Mouse (Mus musculus) ES-Bruce4 (cell line): ENCODE data around the gene Mob3a.

Experiments used
- CTCF ChIP-seq: IDR thresholded peaks from one replicate; pipeline ENCODE4 v1.8.1; 2011; ENCODE audit warnings: low read depth, low read length
- EP300 ChIP-seq: IDR thresholded peaks from 2 replicates; pipeline ENCODE4 v1.6.1; 2011; ENCODE audit warnings: low read depth, low read length; ENCODE audit not compliant: insufficient read depth
- POLR2A ChIP-seq: IDR thresholded peaks from one replicate; pipeline ENCODE4 v1.8.1; 2011; ENCODE audit warnings: low read length; ENCODE audit not compliant: insufficient read depth

DNA sequence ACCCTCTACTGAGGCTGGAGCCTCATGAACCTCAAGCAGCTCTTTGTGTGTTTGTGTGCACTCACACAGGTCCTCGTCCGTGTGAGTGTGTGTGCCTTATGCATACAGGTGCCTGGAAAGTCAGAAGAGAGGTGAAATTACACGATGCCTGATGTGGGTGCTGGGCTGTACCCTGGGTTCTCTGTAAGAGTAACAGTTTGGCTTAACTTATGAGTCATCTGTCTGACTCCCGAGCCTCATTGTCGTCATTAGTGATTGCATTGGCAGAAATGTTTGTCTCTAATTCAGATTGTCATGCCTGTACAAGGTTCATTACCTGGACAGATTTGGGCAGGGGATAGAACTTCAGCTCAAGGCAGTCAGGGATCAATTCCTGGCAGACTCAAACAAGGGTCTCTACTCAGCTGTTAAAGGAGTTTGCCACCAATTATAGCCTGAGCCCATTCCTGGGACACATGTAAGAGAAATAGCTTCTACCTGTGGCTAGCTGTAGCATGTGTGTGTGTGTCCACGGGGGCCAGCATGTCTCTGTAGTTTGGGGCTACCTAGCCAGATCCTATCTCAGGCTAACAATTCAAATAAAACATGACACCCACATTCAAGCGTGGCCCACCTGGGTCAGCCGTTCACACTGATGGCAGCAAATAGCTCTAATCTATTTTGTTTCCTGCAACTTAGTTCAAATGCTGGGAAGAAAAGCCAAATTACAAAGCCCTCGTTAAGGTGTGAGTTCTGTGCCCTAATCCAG, 24.5 kb downstream of the Mob3a start:
- TF ChIP-seq POLR2A (no peak), EP300 (no peak), CTCF (no peak)
